Mouse (Mus musculus) erythroblast, embryonic 14.5 days (primary cell): ENCODE measurements around the gene Matn3. TPM values are rescaled to one million over a fixed set of nuclear protein-coding genes. Genes with fewer than 3 reads are reported as not detected.
A peak's percentile ranks its signal among the peaks of the same experiment; 100 is the strongest.

Source experiments
- H3K27me3 ChIP-seq: 2 replicates; pipeline ENCODE4 v1.6.1; 2012; ENCODE audit warnings: inconsistent platforms; ENCODE audit not compliant: control insufficient read depth
- H3K36me3 ChIP-seq: 2 replicates; pipeline ENCODE4 v1.6.1; 2012; ENCODE audit warnings: mild to moderate bottlenecking, inconsistent platforms; ENCODE audit not compliant: control insufficient read depth
- H3K4me1 ChIP-seq: 2 replicates; pipeline ENCODE4 v1.6.1; 2012; ENCODE audit warnings: inconsistent platforms; ENCODE audit not compliant: control insufficient read depth
- H3K4me3 ChIP-seq: replicated peaks from 2 replicates; pipeline ENCODE3; 2012; ENCODE audit warnings: moderate library complexity, mild to moderate bottlenecking, inconsistent platforms
- H3K9me3 ChIP-seq: 2 replicates; pipeline ENCODE4 v1.6.1; 2012; ENCODE audit warnings: low read length, inconsistent platforms, mixed read lengths; ENCODE audit not compliant: control insufficient read depth
- GATA1 ChIP-seq: IDR thresholded peaks from 2 replicates; pipeline ENCODE4 v1.6.1; 2012; ENCODE audit warnings: low read length, inconsistent platforms, mixed read lengths
- TAL1 ChIP-seq: IDR thresholded peaks from 3 replicates; pipeline ENCODE4 v1.6.1; 2012; ENCODE audit warnings: low read length, inconsistent platforms, mixed read lengths
- polyA plus RNA-seq: library from polyadenylated mRNA; stranded (reverse); fragments of >175 nt; gene quantifications from 2 replicates; pipeline ENCODE4 v1.2.3, GENCODE M21; 2012

Gene Matn3
- polyA plus RNA-seq, 1 experiment, result not detected

DNA sequence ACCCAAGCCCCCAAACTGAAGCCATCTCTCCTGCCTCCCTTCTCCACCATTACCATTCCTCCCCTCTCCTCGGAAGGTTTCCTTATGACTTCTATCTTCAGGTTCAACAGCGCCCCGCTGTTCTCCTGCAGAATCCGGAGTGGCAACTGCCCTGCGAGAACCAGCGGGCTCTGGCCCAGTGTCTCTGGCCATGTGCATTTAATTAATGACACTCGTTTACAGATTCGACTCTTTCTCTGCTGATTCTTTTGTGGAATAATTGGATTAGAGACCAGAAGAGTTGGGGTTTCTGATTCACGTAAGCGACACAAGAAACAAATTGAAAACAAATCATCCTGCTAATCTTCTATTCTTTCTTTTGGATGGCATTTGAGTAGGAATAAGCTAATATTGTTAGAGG is 5.4 kb downstream of the Matn3 start:
- Histone ChIP-seq H3K4me3 (no peak overlapping the region), H3K9me3 (no peaks in the 10 kb centered on the region), H3K27me3 (peaks cover 12% of the 10 kb centered on the region), H3K4me1 (peaks cover under 1% of the 10 kb centered on the region), H3K36me3 (no peaks in the 10 kb centered on the region)
- TF ChIP-seq GATA1, result no peak
- no peak for TF ChIP-seq TAL1

DNA sequence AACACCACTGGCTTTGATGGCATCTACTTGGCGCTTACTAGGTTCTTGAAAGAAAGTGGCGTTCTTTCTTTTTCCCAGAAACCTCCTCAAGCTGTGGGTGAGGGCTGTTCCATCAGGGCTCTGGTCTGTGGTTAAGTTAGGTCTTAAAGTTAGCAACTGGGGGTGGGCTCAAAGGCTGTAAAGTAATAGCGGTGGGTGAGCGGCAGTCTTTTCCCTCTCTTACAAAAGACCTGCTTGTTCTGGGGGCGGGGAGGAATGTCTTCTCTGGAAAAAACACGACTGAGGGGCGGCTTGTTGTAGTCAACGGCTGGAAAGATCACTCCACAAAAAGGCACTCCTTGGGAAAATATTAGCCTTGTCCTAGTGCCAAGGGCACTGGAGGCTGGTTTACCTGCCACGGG is 6.4 kb downstream of the Matn3 start:
- H3K27me3 ChIP-seq, result peaks cover 2% of the 10 kb centered on the region
- TF ChIP-seq TAL1 (no peak), GATA1 (no peak)
- no peaks in the 10 kb centered on the region for H3K4me1 ChIP-seq

DNA sequence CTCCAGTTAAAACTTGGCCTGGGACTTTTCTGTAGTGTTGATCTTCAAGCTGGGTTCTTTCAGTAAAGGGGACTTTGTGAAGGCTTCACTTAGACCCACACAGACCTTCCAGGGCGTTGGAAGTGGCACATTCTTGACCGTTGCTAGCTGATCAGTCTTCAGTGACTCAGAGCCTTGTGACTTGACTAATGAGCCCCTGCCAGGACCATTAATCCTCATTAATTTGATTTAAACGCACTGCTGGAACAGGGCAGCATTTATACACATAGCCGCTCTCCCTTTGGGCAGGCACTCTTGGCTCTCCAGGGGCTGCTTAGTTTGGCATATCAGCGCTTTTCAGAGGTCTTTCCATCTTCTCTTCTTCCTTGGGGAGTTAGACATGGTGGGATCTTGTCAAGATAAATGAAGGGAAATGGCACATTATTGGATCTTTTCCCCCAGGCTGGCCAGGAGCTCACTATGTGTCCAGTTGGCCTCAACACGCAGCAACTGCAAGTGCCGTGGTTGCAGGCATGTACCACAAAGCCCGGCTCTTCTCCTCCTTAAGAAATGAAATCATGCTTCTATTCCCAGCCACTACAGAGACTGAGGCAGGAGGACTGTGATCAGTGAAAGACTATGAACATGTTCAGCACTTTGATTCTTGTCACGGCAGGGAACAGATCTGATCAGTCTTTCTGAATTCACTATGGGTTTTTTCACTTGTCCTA is 14.0 kb downstream of the Matn3 start:
- H3K4me1 ChIP-seq, result no peaks in the 10 kb centered on the region
- no peak for TF ChIP-seq TAL1
- no peak for TF ChIP-seq GATA1
- 0 out of 2 replicates have a peak, but pooled peaks cover 2% of the 10 kb centered on the region for H3K27me3 ChIP-seq
- H3K9me3 ChIP-seq, result no peaks in the 10 kb centered on the region
- no peak overlapping the region for H3K4me3 ChIP-seq
- H3K36me3 ChIP-seq, result no peaks in the 10 kb centered on the region

More for the DNA sequence above, 6.4 kb downstream of the Matn3 start:
- H3K9me3 ChIP-seq, result no peaks in the 10 kb centered on the region
- no peaks in the 10 kb centered on the region for H3K36me3 ChIP-seq
- no peak overlapping the region for H3K4me3 ChIP-seq

DNA sequence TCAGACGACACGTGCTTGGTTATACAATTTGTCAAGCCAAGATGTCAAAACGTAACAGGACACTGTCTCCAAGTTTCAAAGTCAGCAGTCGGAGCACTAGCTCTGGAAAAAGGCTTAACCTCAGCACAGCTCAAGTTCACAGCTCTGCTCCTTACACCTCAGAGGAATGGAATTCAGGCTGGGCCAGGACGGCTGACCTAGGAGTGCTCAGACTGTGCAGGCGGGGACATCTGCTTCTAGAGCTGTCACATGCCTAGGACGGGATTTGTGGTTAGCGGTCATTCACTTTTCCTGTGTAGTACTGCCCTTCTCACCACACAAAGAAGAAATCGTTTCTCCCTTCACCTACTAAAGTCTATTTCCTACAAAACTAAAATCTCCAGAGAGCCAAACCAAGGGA is 22.1 kb downstream of the Matn3 start:
- no peak for TF ChIP-seq GATA1
- TF ChIP-seq TAL1, result no peak
- Histone ChIP-seq H3K9me3 (no peaks in the 10 kb centered on the region; the same call in 1 of the 2 replicates), H3K36me3 (no peaks in the 10 kb centered on the region), H3K4me1 (peaks cover 12% of the 10 kb centered on the region), H3K4me3 (no peak overlapping the region), H3K27me3 (peaks cover 44% of the 10 kb centered on the region)

DNA sequence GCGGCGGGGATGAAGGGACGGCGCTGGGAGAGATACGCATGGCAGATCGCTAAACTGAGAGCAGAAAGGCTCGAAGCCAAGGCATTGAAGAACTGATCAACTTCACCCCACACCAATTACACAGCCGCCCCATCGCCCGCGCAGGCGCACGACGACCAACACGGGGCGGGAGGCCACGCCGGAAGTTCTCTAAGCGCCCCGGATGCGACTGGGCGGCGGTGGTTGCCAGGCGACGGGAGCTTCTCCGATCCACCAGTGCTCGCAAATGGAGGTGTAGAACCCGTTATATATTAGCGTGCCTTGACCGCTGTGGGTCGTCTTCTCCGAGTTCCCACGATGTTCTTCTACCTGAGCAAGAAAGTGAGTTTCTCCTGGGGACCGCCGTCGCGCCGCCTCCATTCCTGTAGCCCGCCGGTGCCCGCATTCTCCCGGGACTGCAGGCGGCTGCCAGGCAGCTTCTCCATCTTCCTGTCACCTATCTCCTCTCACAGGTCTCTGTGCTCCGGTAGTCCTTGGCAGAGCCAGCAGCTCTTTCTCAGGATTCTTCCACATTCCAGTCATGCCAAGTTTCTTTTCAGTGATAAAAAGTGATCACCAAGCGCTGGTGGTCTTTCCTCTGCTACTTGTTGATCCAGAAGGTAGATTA is 26.2 kb downstream of the Matn3 start, which contains the start of gene Wdr35:
Gene Wdr35, plus strand, starts transcription at position 73 of the 646 bp plus-strand sequence.
- Histone ChIP-seq H3K4me1 (peaks cover 12% of the 10 kb centered on the region), H3K36me3 (no peaks in the 10 kb centered on the region), H3K4me3 (peak within 1 kb of the TSS; percentile 68), H3K9me3 (peaks cover 2% of the 10 kb centered on the region; the same call in 1 of the 2 replicates), H3K27me3 (peaks cover 49% of the 10 kb centered on the region)
- TF ChIP-seq GATA1 (no peak), TAL1 (no peak)

DNA sequence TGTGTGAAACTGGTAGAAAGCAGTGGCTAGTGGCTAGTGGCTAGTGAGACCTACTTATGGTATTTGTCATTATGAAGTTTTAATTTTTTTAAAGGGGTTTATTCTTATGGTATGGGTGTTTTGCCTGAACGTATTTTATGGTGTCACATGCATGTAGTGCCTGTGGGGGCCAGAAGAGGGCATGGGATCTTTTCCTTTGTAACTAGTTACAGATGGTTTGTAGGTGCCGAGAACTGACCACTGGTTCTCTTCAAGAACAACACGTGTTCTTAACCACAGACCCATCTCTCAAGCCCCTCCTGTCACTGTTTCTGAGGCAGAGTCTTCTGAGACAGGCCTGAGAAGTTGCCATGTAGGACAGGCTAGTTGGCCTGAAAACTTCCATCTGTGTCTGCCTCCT is 27.3 kb downstream of the Matn3 start:
- H3K9me3 ChIP-seq, result peaks cover 2% of the 10 kb centered on the region; the same call in 1 of the 2 replicates
- no peak overlapping the region for H3K4me3 ChIP-seq
- peaks cover 12% of the 10 kb centered on the region for H3K4me1 ChIP-seq
- no peaks in the 10 kb centered on the region for H3K36me3 ChIP-seq
- peaks cover 43% of the 10 kb centered on the region for H3K27me3 ChIP-seq
- TF ChIP-seq TAL1, result no peak
- no peak for TF ChIP-seq GATA1

DNA sequence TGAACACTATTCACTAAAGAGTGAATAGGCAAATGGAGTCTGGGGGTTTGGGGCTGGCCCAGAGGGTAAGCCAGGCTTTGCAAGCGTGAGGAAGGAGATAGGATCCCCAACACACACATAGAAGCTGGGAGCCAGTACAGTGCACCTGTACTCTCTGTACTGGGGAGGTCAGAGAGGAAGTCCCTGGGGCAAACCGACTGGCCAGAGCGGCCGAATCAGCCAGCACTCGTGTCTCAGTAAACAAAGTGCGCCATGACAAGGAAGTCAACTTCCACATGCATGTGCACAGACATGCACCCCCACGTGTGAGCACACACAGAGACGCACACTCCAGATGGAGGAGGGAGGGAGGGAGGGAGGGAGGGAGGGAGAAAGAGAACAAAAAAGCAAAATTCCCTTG is 45.5 kb downstream of the Matn3 start:
- no peak overlapping the region for H3K4me3 ChIP-seq
- no peaks in the 10 kb centered on the region for H3K4me1 ChIP-seq

DNA sequence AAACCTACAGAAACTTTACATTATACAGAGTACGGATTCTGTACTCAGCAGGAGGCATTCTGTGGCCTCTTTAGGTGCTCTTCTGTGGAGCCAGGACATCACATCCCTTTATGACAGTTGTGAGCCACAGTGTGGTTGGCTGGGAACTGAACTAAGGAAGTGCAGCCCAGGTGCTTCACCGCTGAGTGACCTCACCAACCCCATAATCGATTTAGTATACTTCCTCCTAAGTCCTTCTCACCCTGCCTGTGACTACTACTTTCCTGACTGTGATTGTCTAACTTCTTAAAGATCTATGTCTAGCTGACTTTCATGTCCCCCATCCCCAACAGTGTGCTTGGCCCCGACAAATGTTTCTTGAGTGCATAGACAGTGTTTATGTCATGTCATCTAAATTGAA is 50.6 kb downstream of the Matn3 start:
- no peak for TF ChIP-seq TAL1
- no peak for TF ChIP-seq GATA1
- H3K27me3 ChIP-seq, result no peaks in the 10 kb centered on the region
- H3K4me3 ChIP-seq, result no peak overlapping the region
- no peaks in the 10 kb centered on the region for H3K36me3 ChIP-seq
- H3K4me1 ChIP-seq, result no peaks in the 10 kb centered on the region
- no peaks in the 10 kb centered on the region for H3K9me3 ChIP-seq

More for the DNA sequence above, 45.5 kb downstream of the Matn3 start:
- Histone ChIP-seq H3K36me3 (no peaks in the 10 kb centered on the region), H3K27me3 (no peaks in the 10 kb centered on the region), H3K9me3 (no peaks in the 10 kb centered on the region)
- TF ChIP-seq GATA1 (no peak), TAL1 (no peak)

DNA sequence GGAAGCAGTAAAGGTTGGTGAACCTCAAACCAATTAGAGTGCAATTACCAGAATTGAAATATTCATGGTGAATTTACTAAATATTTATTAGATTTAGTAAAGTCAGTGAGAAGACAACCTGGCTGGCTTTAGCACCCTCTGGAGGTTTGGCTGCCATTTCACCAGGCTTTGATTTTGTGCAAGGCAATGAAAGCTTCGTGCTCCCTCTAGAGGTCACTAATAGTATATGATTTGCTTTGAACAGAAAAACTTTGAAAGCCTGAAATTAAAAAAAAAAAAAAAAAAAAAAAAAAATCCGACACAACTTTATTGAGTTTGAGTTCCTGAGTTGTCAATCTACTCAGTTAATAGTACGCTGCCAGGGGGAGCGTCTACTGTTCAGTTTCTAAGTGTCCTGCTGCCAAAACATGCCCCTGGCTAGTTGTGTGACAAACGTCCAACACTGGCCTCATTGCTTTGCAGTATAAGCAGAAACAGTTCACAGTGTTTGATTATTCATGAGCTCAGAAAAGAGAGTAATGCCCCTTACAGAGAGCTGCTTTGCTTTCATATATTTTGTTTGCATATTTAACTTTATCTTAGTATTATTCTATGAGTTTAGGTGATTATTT is 54.4 kb downstream of the Matn3 start:
- Histone ChIP-seq H3K9me3 (no peaks in the 10 kb centered on the region), H3K4me1 (no peaks in the 10 kb centered on the region), H3K27me3 (no peaks in the 10 kb centered on the region), H3K4me3 (no peak overlapping the region), H3K36me3 (no peaks in the 10 kb centered on the region)
- no peak for TF ChIP-seq GATA1
- no peak for TF ChIP-seq TAL1
